ENCODE assay signal across 8 mouse cellular contexts in the genomic region with DNA sequence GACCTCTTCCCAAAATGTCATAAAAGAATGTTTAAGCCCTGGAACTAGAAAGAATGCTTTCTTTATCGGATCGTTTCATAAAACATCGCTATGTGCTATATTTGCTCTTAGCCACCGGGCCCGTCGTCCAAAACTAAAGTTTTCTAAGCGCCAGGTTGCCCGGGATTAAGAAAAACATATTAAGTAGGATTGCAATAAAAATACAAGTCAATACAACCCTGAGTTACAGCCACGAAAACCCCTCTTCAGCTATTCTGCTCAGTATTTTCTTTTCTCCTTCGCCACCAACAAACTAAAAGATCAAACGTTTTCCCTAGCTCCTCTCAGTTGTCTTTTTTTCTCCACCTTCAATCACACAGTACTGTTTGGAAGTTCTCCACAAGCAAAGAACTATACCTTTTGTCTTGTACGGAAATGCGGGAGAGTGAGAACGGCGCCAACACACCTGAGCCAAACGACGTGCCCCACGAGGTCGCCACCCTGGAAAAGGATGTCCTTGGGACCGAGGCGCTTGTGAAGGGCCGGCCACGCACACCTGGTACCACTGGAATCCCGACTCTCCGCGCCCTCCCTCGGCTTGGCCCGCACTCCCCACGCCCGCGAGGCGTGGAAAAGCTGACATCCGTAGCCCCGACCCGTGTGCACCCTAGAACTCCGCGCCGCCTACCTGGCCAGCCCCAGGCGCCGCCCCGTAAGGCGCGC. TPM values are rescaled to one million over a fixed set of nuclear protein-coding genes. Genes with fewer than 3 reads are reported as not detected.
DNase-seq lines count a peak whose midpoint lies in the region; ATAC-seq and TF ChIP-seq lines count a peak whose summit lies in the region.

No protein-coding gene starts in this region.

- no peak for ATAC-seq in forebrain, embryonic 11.5 days (replicated peaks; ENCODE audit: low FRiP score)
- peak; percentile 75 for ATAC-seq in intestine, embryonic 16.5 days
- 0 out of 2 replicates have a peak, but pooled peaks have one; percentile 45 for ATAC-seq in lung, embryonic 14.5 days (ENCODE audit: insufficient read depth)

- H3K9ac ChIP-seq in forebrain, embryonic 11.5 days (ENCODE audit: low read length), result peak overlapping the region; percentile 57
- H3K9ac ChIP-seq in intestine, embryonic 16.5 days (ENCODE audit: low read depth, low read length), result peak overlapping the region; percentile 75
- H3K9ac ChIP-seq in lung, embryonic 14.5 days, result peak overlapping the region; percentile 65

- no peak for TF ChIP-seq CTCF in left cerebral cortex, adult 2 months (IDR thresholded peaks at IDR 0.05)
- TF ChIP-seq CTCF in lung, embryonic 14.5 days (IDR thresholded peaks at IDR 0.05; ENCODE audit: low read depth), result no peak

- H3K4me3 ChIP-seq in left cerebral cortex, adult 2 months, result peak overlapping the region; percentile 59
- H3K4me3 ChIP-seq in forebrain, embryonic 11.5 days (ENCODE audit: low read depth, low read length), result peak overlapping the region; percentile 64
- H3K4me3 ChIP-seq in intestine, embryonic 16.5 days (ENCODE audit: low read length), result peak overlapping the region; percentile 82
- H3K4me3 ChIP-seq in lung, embryonic 14.5 days (ENCODE audit: low read depth, low read length), result peak overlapping the region; percentile 70

- no peaks in the 10 kb centered on the region for H3K36me3 ChIP-seq in forebrain, embryonic 11.5 days (ENCODE audit: control insufficient read depth, insufficient read depth, low read length)
- no peaks in the 10 kb centered on the region for H3K36me3 ChIP-seq in intestine, embryonic 16.5 days (ENCODE audit: control insufficient read depth, insufficient read depth, low read length)
- no peaks in the 10 kb centered on the region for H3K36me3 ChIP-seq in lung, embryonic 14.5 days (ENCODE audit: insufficient read depth)

- no peak overlapping the region for H3K27ac ChIP-seq in left cerebral cortex, adult 2 months
- H3K27ac ChIP-seq in forebrain, embryonic 11.5 days (ENCODE audit: low read depth, low read length), result no peak overlapping the region
- peak overlapping the region; percentile 1; the same call in 1 of the 2 replicates for H3K27ac ChIP-seq in intestine, embryonic 16.5 days (ENCODE audit: low read length)
- H3K27ac ChIP-seq in lung, embryonic 14.5 days (ENCODE audit: low read depth), result peak overlapping the region; percentile 85; the same call in 1 of the 2 replicates

- under 1% methylated on average over 43 of the region's 43 CpGs for WGBS in forebrain, embryonic 11.5 days
- WGBS in intestine, embryonic 16.5 days, result under 1% methylated on average over 43 of the region's 43 CpGs
- 1% methylated on average over 43 of the region's 43 CpGs for WGBS in lung, embryonic 14.5 days

- H3K27me3 ChIP-seq in forebrain, embryonic 11.5 days (ENCODE audit: control insufficient read depth, insufficient read depth, low read length), result peaks cover 42% of the 10 kb centered on the region
- H3K27me3 ChIP-seq in intestine, embryonic 16.5 days (replicated peaks; ENCODE audit: control insufficient read depth, insufficient read depth, low read length), result peaks cover 12% of the 10 kb centered on the region
- peaks cover 49% of the 10 kb centered on the region for H3K27me3 ChIP-seq in lung, embryonic 14.5 days (ENCODE audit: insufficient read depth, low read length)

- H3K9me3 ChIP-seq in forebrain, embryonic 11.5 days (ENCODE audit: control insufficient read depth, low read length), result no peaks in the 10 kb centered on the region
- H3K9me3 ChIP-seq in intestine, embryonic 16.5 days (ENCODE audit: control insufficient read depth, low read length), result no peaks in the 10 kb centered on the region
- no peaks in the 10 kb centered on the region for H3K9me3 ChIP-seq in lung, embryonic 14.5 days (ENCODE audit: low read depth, low read length)

- no peak for DNase-seq in left cerebral cortex, adult 2 months (ENCODE audit: extremely low spot score in 1 of 2, low spot score in 2 of 2)
- DNase-seq in left cerebral cortex, adult 18-20 months (ENCODE audit: low spot score in 2 of 2), result no peak
- peak; percentile 66 for DNase-seq in forebrain, embryonic 11.5 days (ENCODE audit: low spot score)
- DNase-seq in lung, embryonic 14.5 days, result peak; percentile 45
- DNase-seq in urinary bladder, postnatal 25 days (ENCODE audit: low spot score), result peak; percentile 31
- no peak for DNase-seq in frontal cortex, postnatal 36 days (ENCODE audit: low spot score in 2 of 2)
- no peak for DNase-seq in cerebellum, adult 9-11 months

- H3K4me2 ChIP-seq in forebrain, embryonic 11.5 days (ENCODE audit: low read depth, low read length, severe bottlenecking), result peak overlapping the region; percentile 98
- peak overlapping the region; percentile 93 for H3K4me2 ChIP-seq in intestine, embryonic 16.5 days (ENCODE audit: low read depth, low read length)
- H3K4me2 ChIP-seq in lung, embryonic 14.5 days, result peak overlapping the region; percentile 90

- H3K4me1 ChIP-seq in forebrain, embryonic 11.5 days (replicated peaks; ENCODE audit: control insufficient read depth, insufficient read depth, low read length), result peaks cover 14% of the 10 kb centered on the region; the same call in 1 of the 2 replicates
- H3K4me1 ChIP-seq in intestine, embryonic 16.5 days (ENCODE audit: control insufficient read depth, insufficient read depth, low read length), result peaks cover 12% of the 10 kb centered on the region; the same call in 1 of the 2 replicates
- H3K4me1 ChIP-seq in lung, embryonic 14.5 days (ENCODE audit: insufficient read depth), result no peaks in the 10 kb centered on the region; the same call in 1 of the 2 replicates

- intact Hi-C loops in left cerebral cortex, adult 2 months (cut with DNase I), result no loop called here

RNA-seq across cellular contexts. Expression of gene Stox2, which starts 34.0 kb away (rescaled TPM):
- 10 to 100 TPM; 81.5 to 92.1 TPM for total RNA-seq in left cerebral cortex, adult 2 months (2021)
- total RNA-seq in left cerebral cortex, adult 18-20 months (2021), result 10 to 100 TPM; 77.8 to 80.3 TPM
- polyA plus RNA-seq in forebrain, embryonic 11.5 days (2014; fragmentation: Nextera tagmentation; extraction: Ambion mirVana), result 34.6 and 39.3 TPM in 2 replicates
- polyA plus RNA-seq in intestine, embryonic 16.5 days (2015; fragmentation: Nextera tagmentation; extraction: Ambion mirVana), result 4.7 TPM in 2 replicates
- 11.7 and 11.9 TPM in 2 replicates for polyA plus RNA-seq in lung, embryonic 14.5 days (2014; fragmentation: Nextera tagmentation; extraction: Ambion mirVana)

Comparison
In these comparisons a context has a peak if more than half of its experiments do, and no peak if none do; other contexts are left out.
1. DNase-seq: peak in forebrain, embryonic 11.5 days (single experiment), lung, embryonic 14.5 days (single experiment) and urinary bladder, postnatal 25 days (single experiment); none in left cerebral cortex, adult 2 months (0 of 2), left cerebral cortex, adult 18-20 months (0 of 2), frontal cortex, postnatal 36 days (0 of 2) and cerebellum, adult 9-11 months (single experiment).
2. H3K27ac ChIP-seq: peak in intestine, embryonic 16.5 days (single experiment) and lung, embryonic 14.5 days (single experiment); none in left cerebral cortex, adult 2 months (single experiment) and forebrain, embryonic 11.5 days (single experiment).
3. Peak in every context shown above with its lines, with median percentiles within 50 percentile points of each other: H3K4me3 ChIP-seq, H3K4me2 ChIP-seq and H3K9ac ChIP-seq.